Mouse (Mus musculus) spleen, adult 2 months (tissue): ENCODE data around the gene Eva1a.

Experiments
- CTCF ChIP-seq: fragments of 200-500 bp; IDR thresholded peaks from 2 replicates; pipeline ENCODE4 v1.5.1; 2011; ENCODE audit warnings: mild to moderate bottlenecking, inconsistent platforms; ENCODE audit not compliant: insufficient read depth, insufficient read length, insufficient replicate concordance; ENCODE audit errors: extremely low read depth
- POLR2A ChIP-seq: fragments of 200-500 bp; IDR thresholded peaks from 2 replicates; pipeline ENCODE4 v1.6.1; 2011; ENCODE audit warnings: low read depth, low read length, inconsistent platforms

- TF ChIP-seq CTCF (no peak), POLR2A (no peak)
These were observed 87.0 kb downstream of the Eva1a start for GRCm38 (mm10) chr6:82127827-82128226.
